13 mouse cellular contexts compared by ENCODE assay signal in genomic region chr3:138752769-138753168, GRCm38 (mm10). TPM values are rescaled to one million over a fixed set of nuclear protein-coding genes. Genes with fewer than 3 reads are reported as not detected.
A peak's percentile ranks its signal among the peaks of the same experiment; 100 is the strongest.
DNase-seq lines count a peak whose midpoint lies in the region; ATAC-seq and TF ChIP-seq lines count a peak whose summit lies in the region.
"Had no signal": no experiment of that assay in that cellular context is flagged by ENCODE, and none has a peak within 500 bp of the region (broad histone marks: within the 10 kb centered on the region; RNA-seq: fewer than 3 reads in every experiment).

No protein-coding gene starts in this region.

- H3K36me3 ChIP-seq in forebrain, embryonic 14.5 days (ENCODE audit: control insufficient read depth, insufficient read depth, low read length), result no peaks in the 10 kb centered on the region
- H3K36me3 ChIP-seq in forebrain, embryonic 15.5 days, result no peaks in the 10 kb centered on the region
- H3K36me3 ChIP-seq in kidney, postnatal 0 days (ENCODE audit: insufficient read depth, low read length), result no peaks in the 10 kb centered on the region
- H3K36me3 ChIP-seq: midbrain, embryonic 12.5 days had no signal

- 0 out of 2 replicates have a peak overlapping the region, but pooled peaks have one; percentile 2 for H3K4me2 ChIP-seq in forebrain, embryonic 14.5 days (ENCODE audit: low read length)
- no peak overlapping the region for H3K4me2 ChIP-seq in forebrain, embryonic 15.5 days (replicated peaks)
- H3K4me2 ChIP-seq in kidney, postnatal 0 days (ENCODE audit: low read length), result 0 out of 2 replicates have a peak overlapping the region, but pooled peaks have one; percentile 16
- H3K4me2 ChIP-seq: midbrain, embryonic 12.5 days had no signal

- no peaks in the 10 kb centered on the region for H3K9me3 ChIP-seq in forebrain, embryonic 14.5 days (replicated peaks; ENCODE audit: control insufficient read depth, low read length)
- no peaks in the 10 kb centered on the region for H3K9me3 ChIP-seq in forebrain, embryonic 15.5 days
- no peaks in the 10 kb centered on the region for H3K9me3 ChIP-seq in kidney, postnatal 0 days (replicated peaks; ENCODE audit: low read length)
- H3K9me3 ChIP-seq: midbrain, embryonic 12.5 days had no signal

- H3K27me3 ChIP-seq in forebrain, embryonic 14.5 days (replicated peaks; ENCODE audit: control insufficient read depth, insufficient read depth, low read length), result no peaks in the 10 kb centered on the region
- no peaks in the 10 kb centered on the region for H3K27me3 ChIP-seq in forebrain, embryonic 15.5 days
- no peaks in the 10 kb centered on the region for H3K27me3 ChIP-seq in kidney, postnatal 0 days (ENCODE audit: insufficient read depth, low read length)
- H3K27me3 ChIP-seq: midbrain, embryonic 12.5 days had no signal

- H3K27ac ChIP-seq in forebrain, embryonic 14.5 days (ENCODE audit: low read depth, low read length), result no peak overlapping the region
- no peak overlapping the region for H3K27ac ChIP-seq in forebrain, embryonic 15.5 days (replicated peaks)
- no peak overlapping the region for H3K27ac ChIP-seq in kidney, postnatal 0 days
- H3K27ac ChIP-seq in bone marrow macrophage, adult 2 months (ENCODE audit: insufficient read depth, low read depth, low read length), result peak overlapping the region; percentile 65
- H3K27ac ChIP-seq: liver, embryonic 14.5 days; midbrain, embryonic 12.5 days had no signal

- no peak for DNase-seq in forebrain, embryonic 14.5 days (ENCODE audit: low spot score)
- DNase-seq in kidney, postnatal 0 days (ENCODE audit: low spot score), result no peak
- no peak for DNase-seq in kidney, adult 8-10 months
- DNase-seq in spleen, postnatal 14 days (ENCODE audit: low spot score in 2 of 2), result no peak
- DNase-seq in gastrocnemius, adult 8-10 months (ENCODE audit: low spot score in 2 of 2), result no peak
- DNase-seq: heart, adult 18-20 months; heart, postnatal 14 days; thymus, adult 18-20 months had no signal

- H3K4me1 ChIP-seq in forebrain, embryonic 14.5 days (ENCODE audit: control insufficient read depth, insufficient read depth, low read length), result peaks cover 17% of the 10 kb centered on the region
- H3K4me1 ChIP-seq in forebrain, embryonic 15.5 days, result peaks cover 38% of the 10 kb centered on the region
- peaks cover 10% of the 10 kb centered on the region; the same call in 1 of the 2 replicates for H3K4me1 ChIP-seq in kidney, postnatal 0 days (replicated peaks; ENCODE audit: insufficient read depth, low read length)
- H3K4me1 ChIP-seq in bone marrow macrophage, adult 2 months (ENCODE audit: control insufficient read depth, insufficient read depth, low read length), result peaks cover 20% of the 10 kb centered on the region

- TF ChIP-seq CTCF in kidney, postnatal 0 days (IDR thresholded peaks at IDR 0.05; ENCODE audit: low read depth), result no peak
- no peak for TF ChIP-seq CTCF in bone marrow macrophage, adult 2 months (IDR thresholded peaks at IDR 0.05; ENCODE audit: low read depth, low read length)

- no peak overlapping the region for H3K4me3 ChIP-seq in forebrain, embryonic 14.5 days (ENCODE audit: low read depth, low read length)
- no peak overlapping the region for H3K4me3 ChIP-seq in forebrain, embryonic 15.5 days
- H3K4me3 ChIP-seq in kidney, postnatal 0 days (replicated peaks; ENCODE audit: low read depth, low read length), result no peak overlapping the region
- peak overlapping the region; percentile 50 for H3K4me3 ChIP-seq in bone marrow macrophage, adult 2 months (ENCODE audit: insufficient read depth, low read length)
- H3K4me3 ChIP-seq: midbrain, embryonic 12.5 days had no signal

- ATAC-seq in forebrain, embryonic 14.5 days, result peak; percentile 18; the same call in 1 of the 2 replicates
- ATAC-seq in forebrain, embryonic 15.5 days (replicated peaks), result no peak
- ATAC-seq in kidney, postnatal 0 days (replicated peaks; ENCODE audit: low FRiP score, low read depth), result no peak
- peak; percentile 46 for ATAC-seq in megakaryocyte-erythroid progenitor cell, adult 5-6 weeks (replicated peaks; ENCODE audit: low FRiP score, low TSS enrichment, poor library complexity, severe bottlenecking)

- no peak overlapping the region for H3K9ac ChIP-seq in forebrain, embryonic 14.5 days (ENCODE audit: low read length)
- H3K9ac ChIP-seq in forebrain, embryonic 15.5 days (replicated peaks), result no peak overlapping the region
- no peak overlapping the region for H3K9ac ChIP-seq in kidney, postnatal 0 days (ENCODE audit: low read depth, low read length)
- H3K9ac ChIP-seq: liver, embryonic 14.5 days; midbrain, embryonic 12.5 days had no signal

- no peak for TF ChIP-seq POLR2A in bone marrow macrophage, adult 2 months (IDR thresholded peaks at IDR 0.05; ENCODE audit: borderline replicate concordance, low read depth, low read length)

- 53% methylated on average over 3 of the region's 3 CpGs for WGBS in forebrain, embryonic 14.5 days
- 60% methylated on average over 3 of the region's 3 CpGs for WGBS in forebrain, embryonic 15.5 days
- WGBS in kidney, postnatal 0 days, result 21% methylated on average over 3 of the region's 3 CpGs

RNA-seq across cellular contexts. Expression of gene Tspan5, which starts 10.8 kb away (rescaled TPM):
- 79.7 and 82.3 TPM in 2 replicates for polyA plus RNA-seq in forebrain, embryonic 14.5 days (2014; fragmentation: Nextera tagmentation; extraction: Ambion mirVana)
- 89.1 and 104 TPM in 2 replicates for polyA plus RNA-seq in forebrain, embryonic 15.5 days (2015; fragmentation: Nextera tagmentation; extraction: Ambion mirVana)
- 19.0 and 19.4 TPM in 2 replicates for polyA plus RNA-seq in kidney, postnatal 0 days (2015; fragmentation: Nextera tagmentation; extraction: Ambion mirVana)
- polyA plus RNA-seq in bone marrow macrophage, adult 2 months (2012; ENCODE audit: insufficient read depth, insufficient read length, missing spikeins), result 11.2 TPM in 2 replicates
- 1.8 and 3.5 TPM in 2 replicates for total RNA-seq in megakaryocyte-erythroid progenitor cell, adult 5-6 weeks (2014; fragmentation: Nextera tagmentation)
- 3.4 and 7.5 TPM in 2 replicates for total RNA-seq in megakaryocyte-erythroid progenitor cell, adult 5-6 weeks (2017)
- total RNA-seq in gastrocnemius, adult 8-10 months (2022), result 1 to 10 TPM; 1.1 to 2.0 (median 1.7) TPM

Comparison
In these comparisons a context has a peak if more than half of its experiments do, and no peak if none do; other contexts are left out.
1. ATAC-seq: peak in forebrain, embryonic 14.5 days (single experiment) and megakaryocyte-erythroid progenitor cell, adult 5-6 weeks (single experiment); none in forebrain, embryonic 15.5 days (single experiment) and kidney, postnatal 0 days (single experiment).